31 mouse cellular contexts compared by ENCODE assay signal in genomic region chr17:17856612-17857011, GRCm38 (mm10). TPM values are rescaled to one million over a fixed set of nuclear protein-coding genes. Genes with fewer than 3 reads are reported as not detected.
DNase-seq lines count a peak whose midpoint lies in the region; ATAC-seq and TF ChIP-seq lines count a peak whose summit lies in the region.
"Had no signal": no experiment of that assay in that cellular context is flagged by ENCODE, and none has a peak within 500 bp of the region (broad histone marks: within the 10 kb centered on the region; RNA-seq: fewer than 3 reads in every experiment).

No protein-coding gene starts in this region.

- TF ChIP-seq EP300 in liver, postnatal 0 days (IDR thresholded peaks at IDR 0.05; ENCODE audit: low read depth) = no peak

- H3K9ac ChIP-seq in liver, embryonic 16.5 days (ENCODE audit: low read depth, low read length) = no peak overlapping the region
- no peak overlapping the region for H3K9ac ChIP-seq in liver, postnatal 0 days (replicated peaks)
- H3K9ac ChIP-seq in hindbrain, embryonic 12.5 days = no peak overlapping the region
- H3K9ac ChIP-seq: lung, embryonic 14.5 days; neural tube, embryonic 12.5 days had no signal

- no peaks in the 10 kb centered on the region for H3K27me3 ChIP-seq in liver, embryonic 16.5 days (ENCODE audit: control insufficient read depth, insufficient read depth, low read depth, low read length)
- no peaks in the 10 kb centered on the region for H3K27me3 ChIP-seq in liver, postnatal 0 days (ENCODE audit: insufficient read depth, low read length)
- H3K27me3 ChIP-seq in hindbrain, embryonic 12.5 days = no peaks in the 10 kb centered on the region
- H3K27me3 ChIP-seq: neural tube, embryonic 12.5 days had no signal

- no peak overlapping the region for H3K4me3 ChIP-seq in liver, embryonic 16.5 days (ENCODE audit: low read depth, low read length)
- no peak overlapping the region for H3K4me3 ChIP-seq in liver, postnatal 0 days (ENCODE audit: low read depth, low read length)
- H3K4me3 ChIP-seq in hindbrain, embryonic 12.5 days = no peak overlapping the region
- H3K4me3 ChIP-seq: hindbrain, embryonic 10.5 days; megakaryocyte, embryonic 14.5 days; neural tube, embryonic 12.5 days had no signal

- WGBS in liver, embryonic 16.5 days (ENCODE audit: insufficient replicate concordance) = 64% methylated on average over 1 of the region's 1 CpGs
- WGBS in liver, postnatal 0 days (ENCODE audit: insufficient replicate concordance) = 65% methylated on average over 1 of the region's 1 CpGs
- 70% methylated on average over 1 of the region's 1 CpGs for WGBS in hindbrain, embryonic 12.5 days

- intact Hi-C loops in gastrocnemius, postnatal 14 days (cut with DNase I; ENCODE audit: low total_unique reads) = no loop called here

- H3K27ac ChIP-seq in liver, embryonic 16.5 days (ENCODE audit: low read length) = no peak overlapping the region
- H3K27ac ChIP-seq in liver, postnatal 0 days (ENCODE audit: low read depth) = no peak overlapping the region
- no peak overlapping the region for H3K27ac ChIP-seq in hindbrain, embryonic 12.5 days
- H3K27ac ChIP-seq: hindbrain, embryonic 10.5 days; hindbrain, postnatal 0 days; neural tube, embryonic 12.5 days had no signal

- H3K4me1 ChIP-seq in liver, embryonic 16.5 days (ENCODE audit: control insufficient read depth, low read depth, low read length) = no peaks in the 10 kb centered on the region
- no peaks in the 10 kb centered on the region for H3K4me1 ChIP-seq in liver, postnatal 0 days (ENCODE audit: insufficient read depth)
- no peaks in the 10 kb centered on the region for H3K4me1 ChIP-seq in hindbrain, embryonic 12.5 days
- H3K4me1 ChIP-seq: neural tube, embryonic 12.5 days had no signal

- ATAC-seq in liver, embryonic 16.5 days (ENCODE audit: low read depth) = peak; percentile 32; the same call in 1 of the 2 replicates
- ATAC-seq in liver, postnatal 0 days = no peak
- peak; percentile 26; the same call in 1 of the 2 replicates for ATAC-seq in megakaryocyte-erythroid progenitor cell, adult 5-6 weeks (replicated peaks; ENCODE audit: low FRiP score, low TSS enrichment, poor library complexity, severe bottlenecking)
- ATAC-seq in hindbrain, embryonic 12.5 days (ENCODE audit: low FRiP score) = no peak
- ATAC-seq: forebrain, embryonic 16.5 days; hindbrain, postnatal 0 days; intestine, embryonic 16.5 days had no signal

- no peaks in the 10 kb centered on the region for H3K9me3 ChIP-seq in liver, embryonic 16.5 days (replicated peaks; ENCODE audit: control insufficient read depth, low read length)
- H3K9me3 ChIP-seq in liver, postnatal 0 days (ENCODE audit: low read length) = no peaks in the 10 kb centered on the region
- no peaks in the 10 kb centered on the region for H3K9me3 ChIP-seq in hindbrain, embryonic 12.5 days (replicated peaks)
- H3K9me3 ChIP-seq: hindbrain, embryonic 10.5 days; megakaryocyte, embryonic 14.5 days; neural tube, embryonic 12.5 days had no signal

- H3K4me2 ChIP-seq in liver, embryonic 16.5 days (ENCODE audit: low read depth, low read length) = no peak overlapping the region
- no peak overlapping the region for H3K4me2 ChIP-seq in liver, postnatal 0 days (ENCODE audit: low read depth, low read length)
- no peak overlapping the region for H3K4me2 ChIP-seq in hindbrain, embryonic 12.5 days (replicated peaks)
- H3K4me2 ChIP-seq: lung, embryonic 14.5 days; neural tube, embryonic 12.5 days had no signal

- no peaks in the 10 kb centered on the region for H3K36me3 ChIP-seq in liver, embryonic 16.5 days (ENCODE audit: control insufficient read depth, insufficient read depth)
- H3K36me3 ChIP-seq in liver, postnatal 0 days (replicated peaks; ENCODE audit: insufficient read depth, low read length) = no peaks in the 10 kb centered on the region
- 0 out of 2 replicates have a peak, but pooled peaks cover 4% of the 10 kb centered on the region for H3K36me3 ChIP-seq in hindbrain, embryonic 12.5 days
- H3K36me3 ChIP-seq: hindbrain, embryonic 10.5 days; neural tube, embryonic 12.5 days had no signal

- DNase-seq in gastrocnemius, postnatal 14 days = peak; percentile 8
- no peak for DNase-seq in gastrocnemius, adult 18-20 months (ENCODE audit: low spot score)
- no peak for DNase-seq in liver, postnatal 0 days
- DNase-seq in 3T3-L1 (ENCODE audit: low read depth, low spot score) = peak; percentile 94
- no peak for DNase-seq in cerebellum, postnatal 25 days
- DNase-seq: adrenal gland, postnatal 14 days; cerebellum, adult 2 months; cerebellum, postnatal 36 days; embryo, embryonic 11 days; kidney, adult 9 months; kidney, postnatal 25 days; lung, embryonic 14.5 days; midbrain, embryonic 14.5 days; retina, postnatal 1 day; right cerebral cortex, postnatal 25 days; thymus, postnatal 25 days had no signal

- no peak for TF ChIP-seq CTCF in liver, postnatal 0 days (IDR thresholded peaks at IDR 0.05; ENCODE audit: low read depth)

RNA-seq across cellular contexts. Expression of gene Has1, which starts 1.6 kb away (rescaled TPM):
- total RNA-seq in gastrocnemius, postnatal 14 days (2021) = under 1 TPM in 1 of 2 experiments, not detected in 1; 0.09 TPM
- under 1 TPM; 0.09 to 0.52 TPM for total RNA-seq in gastrocnemius, adult 18-20 months (2021)
- 0.05 and 0.07 TPM in 2 replicates for polyA plus RNA-seq in liver, embryonic 16.5 days (2015; fragmentation: Nextera tagmentation; extraction: Ambion mirVana)
- polyA plus RNA-seq in liver, postnatal 0 days (2015; fragmentation: Nextera tagmentation; extraction: Ambion mirVana) = 0.08 and 0.09 TPM in 2 replicates
- total RNA-seq in megakaryocyte-erythroid progenitor cell, adult 5-6 weeks (2014; fragmentation: Nextera tagmentation) = not detected in 2 replicates
- not detected in 2 replicates for total RNA-seq in megakaryocyte-erythroid progenitor cell, adult 5-6 weeks (2017)
- 1.3 and 1.4 TPM in 2 replicates for polyA plus RNA-seq in hindbrain, embryonic 12.5 days (2016; fragmentation: Nextera tagmentation; extraction: Ambion mirVana)
- total RNA-seq: adrenal gland, postnatal 14 days had no signal

RNA-seq across cellular contexts. Expression of gene Fpr1, which starts 27.1 kb away (rescaled TPM):
- not detected for total RNA-seq in gastrocnemius, postnatal 14 days (2021)
- total RNA-seq in gastrocnemius, adult 18-20 months (2021) = not detected
- polyA plus RNA-seq in liver, embryonic 16.5 days (2015; fragmentation: Nextera tagmentation; extraction: Ambion mirVana) = 6.9 and 8.5 TPM in 2 replicates
- 13.3 and 13.7 TPM in 2 replicates for polyA plus RNA-seq in liver, postnatal 0 days (2015; fragmentation: Nextera tagmentation; extraction: Ambion mirVana)
- not detected in 2 replicates for total RNA-seq in megakaryocyte-erythroid progenitor cell, adult 5-6 weeks (2014; fragmentation: Nextera tagmentation)
- total RNA-seq in megakaryocyte-erythroid progenitor cell, adult 5-6 weeks (2017) = not detected in 2 replicates
- polyA plus RNA-seq in hindbrain, embryonic 12.5 days (2016; fragmentation: Nextera tagmentation; extraction: Ambion mirVana) = 0.23 TPM in 1 of 2 replicates, not detected in the other
- total RNA-seq: hindbrain, postnatal 0 days; left cerebral cortex, postnatal 36 days had no signal
- polyA plus RNA-seq: cerebellum, adult 2 months; forebrain, embryonic 16.5 days; hindbrain, embryonic 10.5 days; hindbrain, postnatal 0 days; midbrain, embryonic 14.5 days; neural tube, embryonic 12.5 days had no signal

RNA-seq across cellular contexts. Expression of gene Spaca6, which starts 29.7 kb away (rescaled TPM):
- total RNA-seq in gastrocnemius, postnatal 14 days (2021) = 1 to 10 TPM; 6.8 to 9.1 TPM
- total RNA-seq in gastrocnemius, adult 18-20 months (2021) = 1 to 10 TPM; 4.8 to 6.0 TPM
- 4.0 and 4.7 TPM in 2 replicates for polyA plus RNA-seq in liver, embryonic 16.5 days (2015; fragmentation: Nextera tagmentation; extraction: Ambion mirVana)
- polyA plus RNA-seq in liver, postnatal 0 days (2015; fragmentation: Nextera tagmentation; extraction: Ambion mirVana) = 2.1 and 3.1 TPM in 2 replicates
- total RNA-seq in megakaryocyte-erythroid progenitor cell, adult 5-6 weeks (2014; fragmentation: Nextera tagmentation) = 2.9 and 4.6 TPM in 2 replicates
- total RNA-seq in megakaryocyte-erythroid progenitor cell, adult 5-6 weeks (2017) = 0.69 TPM in 1 of 2 replicates, not detected in the other
- polyA plus RNA-seq in hindbrain, embryonic 12.5 days (2016; fragmentation: Nextera tagmentation; extraction: Ambion mirVana) = 50.5 and 56.4 TPM in 2 replicates

RNA-seq across cellular contexts. Expression of gene Fpr2, which starts 31.0 kb away (rescaled TPM):
- total RNA-seq in gastrocnemius, postnatal 14 days (2021) = not detected
- total RNA-seq in gastrocnemius, adult 18-20 months (2021) = not detected
- polyA plus RNA-seq in liver, embryonic 16.5 days (2015; fragmentation: Nextera tagmentation; extraction: Ambion mirVana) = 3.8 and 5.6 TPM in 2 replicates
- polyA plus RNA-seq in liver, postnatal 0 days (2015; fragmentation: Nextera tagmentation; extraction: Ambion mirVana) = 9.3 and 10.3 TPM in 2 replicates
- total RNA-seq in megakaryocyte-erythroid progenitor cell, adult 5-6 weeks (2014; fragmentation: Nextera tagmentation) = not detected in 2 replicates
- 0.56 and 1.4 TPM in 2 replicates for total RNA-seq in megakaryocyte-erythroid progenitor cell, adult 5-6 weeks (2017)
- not detected in 2 replicates for polyA plus RNA-seq in hindbrain, embryonic 12.5 days (2016; fragmentation: Nextera tagmentation; extraction: Ambion mirVana)
- total RNA-seq: adrenal gland, postnatal 14 days; hindbrain, postnatal 0 days; left cerebral cortex, postnatal 36 days had no signal
- polyA plus RNA-seq: forebrain, embryonic 16.5 days; hindbrain, embryonic 10.5 days; midbrain, embryonic 14.5 days; neural tube, embryonic 12.5 days; stomach, embryonic 14.5 days had no signal

RNA-seq across cellular contexts. Expression of gene Fpr3, which starts 31.0 kb away (rescaled TPM):
- total RNA-seq in gastrocnemius, postnatal 14 days (2021) = not detected
- not detected for total RNA-seq in gastrocnemius, adult 18-20 months (2021)
- not detected in 2 replicates for polyA plus RNA-seq in liver, embryonic 16.5 days (2015; fragmentation: Nextera tagmentation; extraction: Ambion mirVana)
- not detected in 2 replicates for polyA plus RNA-seq in liver, postnatal 0 days (2015; fragmentation: Nextera tagmentation; extraction: Ambion mirVana)
- total RNA-seq in megakaryocyte-erythroid progenitor cell, adult 5-6 weeks (2014; fragmentation: Nextera tagmentation) = not detected in 2 replicates
- not detected in 2 replicates for total RNA-seq in megakaryocyte-erythroid progenitor cell, adult 5-6 weeks (2017)
- not detected in 2 replicates for polyA plus RNA-seq in hindbrain, embryonic 12.5 days (2016; fragmentation: Nextera tagmentation; extraction: Ambion mirVana)
- total RNA-seq: adrenal gland, postnatal 14 days; gastrocnemius, postnatal 4 days; hindbrain, postnatal 0 days; left cerebral cortex, postnatal 36 days had no signal
- polyA plus RNA-seq: cerebellum, adult 2 months; embryonic facial prominence, embryonic 14.5 days; forebrain, embryonic 16.5 days; heart, postnatal 0 days; hindbrain, embryonic 10.5 days; hindbrain, postnatal 0 days; intestine, embryonic 16.5 days; limb, embryonic 14.5 days; lung, embryonic 14.5 days; midbrain, embryonic 14.5 days; neural tube, embryonic 12.5 days; stomach, embryonic 14.5 days had no signal

Comparison
In these comparisons a context has a peak if more than half of its experiments do, and no peak if none do; other contexts are left out.
1. DNase-seq: peak in gastrocnemius, postnatal 14 days (single experiment) and 3T3-L1 (single experiment); none in gastrocnemius, adult 18-20 months (single experiment), liver, postnatal 0 days (single experiment) and cerebellum, postnatal 25 days (0 of 2).
2. ATAC-seq: peak in liver, embryonic 16.5 days (single experiment) and megakaryocyte-erythroid progenitor cell, adult 5-6 weeks (single experiment); none in liver, postnatal 0 days (single experiment) and hindbrain, embryonic 12.5 days (single experiment).